Mouse (Mus musculus): Measurements from ENCODE around the gene Ric8a. TPM values are rescaled to one million over a fixed set of nuclear protein-coding genes. Genes with fewer than 3 reads are reported as not detected.
"Not testable (repeated sequence)": the region's sequence is repeated elsewhere in the genome, so short reads cannot be mapped to it uniquely, and the experiment has no call there.

Ric8a gene
- polyA plus RNA-seq, 1 experiment from 2014 or later = 64.9 TPM

DNA sequence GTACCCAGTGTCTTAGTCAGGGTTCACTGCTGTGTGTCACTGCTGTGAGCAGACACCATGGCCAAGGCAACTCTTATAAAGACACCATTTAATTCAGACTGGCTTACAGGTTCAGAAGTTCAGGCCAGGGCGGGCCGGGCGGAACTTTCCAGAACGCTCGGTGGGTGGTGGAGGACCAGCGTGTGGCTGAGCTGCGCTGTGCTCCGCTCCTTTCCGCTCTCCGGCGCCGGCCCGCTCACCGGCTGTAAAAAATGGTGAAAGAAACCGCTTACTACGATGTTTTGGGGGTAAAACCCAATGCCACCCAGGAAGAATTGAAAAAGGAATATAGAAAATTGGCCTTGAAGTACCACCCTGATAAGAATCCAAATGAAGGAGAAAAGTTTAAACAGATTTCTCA, 33.9 kb downstream of the Ric8a start:
- H3K36me3 ChIP-seq (ENCODE audit: control insufficient read depth, insufficient read depth, low read length) = peaks cover 80% of the 10 kb centered on the region
- not testable (repeated sequence) for H3K4me2 ChIP-seq (ENCODE audit: low read length); DNase-seq (ENCODE audit: low spot score); H3K9ac ChIP-seq (ENCODE audit: low read length); H3K27ac ChIP-seq (ENCODE audit: low read depth); H3K27me3 ChIP-seq (replicated peaks; ENCODE audit: control insufficient read depth, insufficient read depth, low read length); H3K9me3 ChIP-seq (ENCODE audit: control insufficient read depth, low read length); ATAC-seq (replicated peaks; ENCODE audit: low FRiP score, low TSS enrichment, low read depth); H3K4me3 ChIP-seq (ENCODE audit: low read depth, low read length); H3K4me1 ChIP-seq (replicated peaks; ENCODE audit: control insufficient read depth, insufficient read depth, low read length)
- WGBS = 96% methylated on average over 16 of the region's 16 CpGs

DNA sequence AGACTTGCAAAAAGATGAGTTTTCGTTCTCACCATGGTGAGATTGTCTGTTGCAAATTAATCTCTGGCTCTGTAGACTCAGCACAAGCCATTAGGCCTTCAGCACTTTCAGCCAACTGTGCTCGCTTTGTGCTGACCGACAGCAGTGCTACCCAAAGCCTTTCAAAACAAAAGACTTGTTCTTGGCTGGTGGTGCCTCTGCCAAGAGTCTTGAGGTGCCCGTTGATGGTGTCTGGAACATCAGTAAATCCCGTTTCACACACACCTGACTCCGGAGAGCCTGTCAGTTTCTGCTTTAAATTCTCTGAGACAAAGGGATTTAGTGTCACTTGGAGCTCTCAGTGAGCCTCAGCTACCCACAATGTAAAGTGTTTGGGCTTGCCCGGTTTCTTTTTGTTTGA, 37.3 kb downstream of the Ric8a start:
- peaks cover 81% of the 10 kb centered on the region for H3K36me3 ChIP-seq (ENCODE audit: control insufficient read depth, insufficient read depth, low read length)
- no peak for ATAC-seq (replicated peaks; ENCODE audit: low FRiP score, low TSS enrichment, low read depth)
- no peaks in the 10 kb centered on the region for H3K4me1 ChIP-seq (replicated peaks; ENCODE audit: control insufficient read depth, insufficient read depth, low read length)
- H3K9me3 ChIP-seq (ENCODE audit: control insufficient read depth, low read length) = no peaks in the 10 kb centered on the region
- H3K4me2 ChIP-seq (ENCODE audit: low read length) = no peak overlapping the region
- DNase-seq (ENCODE audit: low spot score) = no peak
- H3K27me3 ChIP-seq (replicated peaks; ENCODE audit: control insufficient read depth, insufficient read depth, low read length) = no peaks in the 10 kb centered on the region
- no peak overlapping the region for H3K9ac ChIP-seq (ENCODE audit: low read length)
- 92% methylated on average over 7 of the region's 7 CpGs for WGBS
- no peak overlapping the region for H3K4me3 ChIP-seq (ENCODE audit: low read depth, low read length)
- no peak overlapping the region for H3K27ac ChIP-seq (ENCODE audit: low read depth)

DNA sequence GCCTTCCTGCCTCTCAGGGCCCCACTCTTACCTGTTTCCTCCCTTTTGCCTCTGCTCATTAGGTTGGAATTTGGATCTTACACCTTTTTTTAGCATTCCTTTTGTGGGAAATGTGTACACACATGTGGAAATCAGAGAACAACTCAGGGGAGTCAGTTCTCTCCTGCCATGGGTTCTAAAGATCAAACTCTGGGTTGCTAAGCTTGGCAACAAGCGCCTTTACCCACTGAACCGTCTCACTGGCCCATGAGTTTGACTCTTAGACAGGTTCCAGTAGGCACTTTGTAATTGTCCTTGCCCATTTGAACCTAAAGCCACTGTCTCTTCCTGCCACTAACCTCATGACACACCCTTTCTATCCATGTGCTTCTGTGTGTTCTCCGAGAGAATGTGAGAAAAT, 37.9 kb downstream of the Ric8a start:
- 92% methylated on average over 3 of the region's 3 CpGs for WGBS
- ATAC-seq (replicated peaks; ENCODE audit: low FRiP score, low TSS enrichment, low read depth) = no peak
- no peak for DNase-seq (ENCODE audit: low spot score)
- peaks cover 81% of the 10 kb centered on the region for H3K36me3 ChIP-seq (ENCODE audit: control insufficient read depth, insufficient read depth, low read length)
- no peak overlapping the region for H3K4me2 ChIP-seq (ENCODE audit: low read length)
- H3K9me3 ChIP-seq (ENCODE audit: control insufficient read depth, low read length) = no peaks in the 10 kb centered on the region
- H3K27me3 ChIP-seq (replicated peaks; ENCODE audit: control insufficient read depth, insufficient read depth, low read length) = no peaks in the 10 kb centered on the region
- H3K4me3 ChIP-seq (ENCODE audit: low read depth, low read length) = no peak overlapping the region
- H3K4me1 ChIP-seq (replicated peaks; ENCODE audit: control insufficient read depth, insufficient read depth, low read length) = no peaks in the 10 kb centered on the region
- H3K9ac ChIP-seq (ENCODE audit: low read length) = no peak overlapping the region
- no peak overlapping the region for H3K27ac ChIP-seq (ENCODE audit: low read depth)

DNA sequence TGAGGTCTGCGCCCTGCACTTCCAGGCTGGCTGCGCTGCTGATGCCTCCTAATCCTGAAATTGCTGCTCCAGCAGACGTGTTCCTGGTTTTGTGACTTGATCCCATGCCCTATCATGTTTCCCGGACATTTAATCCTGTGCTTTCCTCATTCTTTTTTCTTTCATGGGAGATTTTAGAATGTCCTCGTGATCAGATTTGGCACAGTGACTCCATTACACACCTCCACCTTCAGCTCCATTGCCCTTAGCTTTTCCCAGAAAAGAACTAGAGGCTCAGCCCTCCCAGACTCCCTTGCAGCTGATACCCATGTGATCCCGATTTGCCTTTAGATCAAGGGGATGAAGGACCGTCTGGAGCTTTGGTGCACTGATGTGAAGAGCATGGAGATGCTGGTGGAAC, 41.1 kb downstream of the Ric8a start:
- no peaks in the 10 kb centered on the region for H3K9me3 ChIP-seq (ENCODE audit: control insufficient read depth, low read length)
- 91% methylated on average over 7 of the region's 7 CpGs for WGBS
- H3K4me1 ChIP-seq (replicated peaks; ENCODE audit: control insufficient read depth, insufficient read depth, low read length) = no peaks in the 10 kb centered on the region

DNA sequence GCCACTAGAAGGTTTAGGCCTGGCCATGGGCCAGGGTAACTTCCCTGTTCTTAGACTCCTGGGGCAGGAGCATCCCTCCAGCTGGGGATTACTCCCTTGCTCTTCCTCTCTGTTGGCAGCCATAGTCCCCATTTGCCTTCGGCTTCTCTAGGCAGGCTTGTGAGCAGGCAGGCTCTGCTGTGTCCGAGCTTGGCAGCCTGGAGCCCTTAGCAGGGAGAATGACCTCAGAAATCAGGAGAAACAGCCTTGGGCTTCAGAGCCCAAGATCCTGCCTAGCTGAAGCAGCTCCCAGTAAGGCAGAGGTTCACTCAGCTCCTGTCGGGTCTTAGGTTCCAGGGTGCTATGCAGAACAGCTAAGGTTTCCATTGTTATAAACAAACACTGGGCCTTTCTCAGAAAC, 42.4 kb downstream of the Ric8a start:
- H3K4me1 ChIP-seq (replicated peaks; ENCODE audit: control insufficient read depth, insufficient read depth, low read length) = no peaks in the 10 kb centered on the region
- H3K9ac ChIP-seq (ENCODE audit: low read length) = no peak overlapping the region
- 72% methylated on average over 3 of the region's 3 CpGs for WGBS
- H3K27ac ChIP-seq (ENCODE audit: low read depth) = no peak overlapping the region
- DNase-seq (ENCODE audit: low spot score) = no peak
- no peaks in the 10 kb centered on the region for H3K9me3 ChIP-seq (ENCODE audit: control insufficient read depth, low read length)
- peaks cover 51% of the 10 kb centered on the region for H3K36me3 ChIP-seq (ENCODE audit: control insufficient read depth, insufficient read depth, low read length)
- no peaks in the 10 kb centered on the region for H3K27me3 ChIP-seq (replicated peaks; ENCODE audit: control insufficient read depth, insufficient read depth, low read length)
- no peak for ATAC-seq (replicated peaks; ENCODE audit: low FRiP score, low TSS enrichment, low read depth)
- H3K4me3 ChIP-seq (ENCODE audit: low read depth, low read length) = no peak overlapping the region
- H3K4me2 ChIP-seq (ENCODE audit: low read length) = no peak overlapping the region

More for the DNA sequence above, 41.1 kb downstream of the Ric8a start:
- Histone ChIP-seq H3K4me2 (ENCODE audit: low read length) (no peak overlapping the region), H3K27ac (ENCODE audit: low read depth) (no peak overlapping the region), H3K36me3 (ENCODE audit: control insufficient read depth, insufficient read depth, low read length) (peaks cover 62% of the 10 kb centered on the region), H3K4me3 (ENCODE audit: low read depth, low read length) (no peak overlapping the region), H3K9ac (ENCODE audit: low read length) (no peak overlapping the region), H3K27me3 (replicated peaks; ENCODE audit: control insufficient read depth, insufficient read depth, low read length) (no peaks in the 10 kb centered on the region)
- ATAC-seq (replicated peaks; ENCODE audit: low FRiP score, low TSS enrichment, low read depth) (no peak), DNase-seq (ENCODE audit: low spot score) (no peak)

DNA sequence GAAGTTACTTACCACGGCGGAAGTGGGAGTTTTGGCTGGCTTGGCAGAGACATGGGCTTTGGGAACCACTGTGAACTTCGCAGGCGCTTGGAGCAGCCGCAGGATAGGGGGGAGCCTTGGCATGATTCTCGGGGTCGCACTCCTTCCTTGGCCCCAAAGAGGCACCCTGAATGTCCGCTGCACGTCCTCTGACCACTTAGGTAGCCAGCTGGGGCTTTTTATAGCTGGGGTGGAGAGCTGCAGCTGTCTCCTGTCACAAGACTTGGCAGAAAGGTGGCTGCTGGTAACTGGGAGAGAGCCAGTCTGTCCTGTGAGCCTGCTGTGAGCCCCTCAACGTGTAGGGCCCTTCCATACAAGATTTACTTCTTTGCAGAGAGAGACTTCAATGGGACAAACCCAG, 43.5 kb downstream of the Ric8a start, which contains the start of gene Cox8b:
Gene Cox8b, minus strand, starts transcription at position 227 of the 400 bp plus-strand sequence.
- DNase-seq (ENCODE audit: low spot score) (no peak), ATAC-seq (replicated peaks; ENCODE audit: low FRiP score, low TSS enrichment, low read depth) (no peak)
- no peak within 1 kb of the TSS for H3K4me2 ChIP-seq (ENCODE audit: low read length)
- no peaks in the 10 kb centered on the region for H3K27me3 ChIP-seq (replicated peaks; ENCODE audit: control insufficient read depth, insufficient read depth, low read length)
- H3K9me3 ChIP-seq (ENCODE audit: control insufficient read depth, low read length) = no peaks in the 10 kb centered on the region
- no peak within 1 kb of the TSS for H3K9ac ChIP-seq (ENCODE audit: low read length)
- WGBS = 63% methylated on average over 10 of the region's 10 CpGs
- H3K36me3 ChIP-seq (ENCODE audit: control insufficient read depth, insufficient read depth, low read length) = peaks cover 41% of the 10 kb centered on the region
- no peak within 1 kb of the TSS for H3K4me3 ChIP-seq (ENCODE audit: low read depth, low read length)
- no peak within 1 kb of the TSS for H3K27ac ChIP-seq (ENCODE audit: low read depth)
- no peaks in the 10 kb centered on the region for H3K4me1 ChIP-seq (replicated peaks; ENCODE audit: control insufficient read depth, insufficient read depth, low read length)

DNA sequence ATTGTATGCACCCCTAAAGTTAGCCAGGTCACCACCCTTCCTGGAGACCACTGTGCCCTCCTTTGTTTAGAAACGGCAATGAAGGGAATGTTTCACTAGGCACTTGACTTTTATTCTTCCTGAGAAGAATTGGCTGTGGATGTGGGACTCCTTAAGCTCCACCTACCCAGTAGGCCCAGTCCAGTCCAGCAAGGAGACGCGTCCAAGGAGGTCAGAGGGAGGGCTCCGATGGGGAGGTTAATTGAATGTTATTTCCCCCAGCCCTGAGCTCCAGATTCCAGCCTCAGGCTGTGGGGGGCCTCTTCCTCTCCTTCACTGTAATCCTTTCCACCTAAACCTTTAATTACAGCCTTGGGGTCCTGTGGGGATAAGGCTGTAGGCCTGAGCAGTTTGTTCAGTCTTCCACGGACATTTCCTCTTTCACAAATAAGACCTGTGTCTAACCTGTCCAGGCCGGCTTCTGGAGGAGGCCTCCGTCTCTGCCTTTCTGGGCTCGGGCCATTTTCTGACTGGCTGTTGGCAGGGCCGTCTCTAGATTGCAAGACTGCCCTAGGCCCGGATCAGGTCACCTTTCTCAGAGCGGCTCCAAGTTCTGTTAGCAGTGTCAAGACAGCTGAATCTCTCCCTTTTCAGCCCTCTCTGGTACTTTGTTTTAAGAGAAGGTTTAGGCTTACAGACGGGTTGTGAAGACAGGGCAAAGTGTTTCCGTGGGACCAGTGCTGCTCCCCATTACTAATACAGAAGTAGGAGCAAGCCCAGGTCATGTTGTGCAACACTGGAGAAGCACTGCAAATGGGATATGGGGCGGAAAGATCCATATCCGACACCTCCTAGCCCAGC, 45.5 kb downstream of the Ric8a start:
- ATAC-seq (replicated peaks; ENCODE audit: low FRiP score, low TSS enrichment, low read depth) (no peak), DNase-seq (ENCODE audit: low spot score) (no peak)
- WGBS = 79% methylated on average over 15 of the region's 15 CpGs
- peaks cover 22% of the 10 kb centered on the region for H3K36me3 ChIP-seq (ENCODE audit: control insufficient read depth, insufficient read depth, low read length)
- no peaks in the 10 kb centered on the region for H3K9me3 ChIP-seq (ENCODE audit: control insufficient read depth, low read length)
- H3K9ac ChIP-seq (ENCODE audit: low read length) = no peak overlapping the region
- H3K4me2 ChIP-seq (ENCODE audit: low read length) = no peak overlapping the region
- H3K4me3 ChIP-seq (ENCODE audit: low read depth, low read length) = no peak overlapping the region
- H3K27me3 ChIP-seq (replicated peaks; ENCODE audit: control insufficient read depth, insufficient read depth, low read length) = no peaks in the 10 kb centered on the region
- no peaks in the 10 kb centered on the region for H3K4me1 ChIP-seq (replicated peaks; ENCODE audit: control insufficient read depth, insufficient read depth, low read length)
- H3K27ac ChIP-seq (ENCODE audit: low read depth) = no peak overlapping the region

DNA sequence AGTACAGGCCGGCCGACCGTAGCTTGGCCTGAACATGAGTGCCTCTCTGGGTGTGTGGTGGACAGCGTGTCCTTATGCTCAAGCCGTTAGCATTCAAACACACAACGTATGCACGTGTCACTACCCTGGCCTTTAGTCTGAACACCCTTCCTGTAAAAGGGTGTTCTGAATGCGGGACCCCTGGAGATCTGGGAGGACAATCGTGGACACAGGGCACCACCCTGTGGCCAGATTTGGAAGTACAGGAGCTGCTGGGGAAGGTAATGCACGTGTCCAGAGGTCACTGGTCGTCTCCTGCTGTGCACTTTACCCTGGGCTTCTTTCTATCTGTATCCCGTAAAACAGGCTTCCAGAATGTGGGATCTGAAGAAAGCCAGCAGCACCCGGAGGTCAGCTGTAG, 46.5 kb downstream of the Ric8a start:
- H3K27me3 ChIP-seq (replicated peaks; ENCODE audit: control insufficient read depth, insufficient read depth, low read length) = no peaks in the 10 kb centered on the region
- H3K9me3 ChIP-seq (ENCODE audit: control insufficient read depth, low read length) = no peaks in the 10 kb centered on the region
- DNase-seq (ENCODE audit: low spot score) (peak; percentile 95), ATAC-seq (replicated peaks; ENCODE audit: low FRiP score, low TSS enrichment, low read depth) (peak; percentile 45; the same call in 1 of the 2 replicates)
- no peaks in the 10 kb centered on the region for H3K4me1 ChIP-seq (replicated peaks; ENCODE audit: control insufficient read depth, insufficient read depth, low read length)
- H3K36me3 ChIP-seq (ENCODE audit: control insufficient read depth, insufficient read depth, low read length) = peaks cover 13% of the 10 kb centered on the region
- no peak overlapping the region for H3K4me2 ChIP-seq (ENCODE audit: low read length)
- no peak overlapping the region for H3K9ac ChIP-seq (ENCODE audit: low read length)
- WGBS = 26% methylated on average over 13 of the region's 13 CpGs
- no peak overlapping the region for H3K4me3 ChIP-seq (ENCODE audit: low read depth, low read length)
- no peak overlapping the region for H3K27ac ChIP-seq (ENCODE audit: low read depth)

DNA sequence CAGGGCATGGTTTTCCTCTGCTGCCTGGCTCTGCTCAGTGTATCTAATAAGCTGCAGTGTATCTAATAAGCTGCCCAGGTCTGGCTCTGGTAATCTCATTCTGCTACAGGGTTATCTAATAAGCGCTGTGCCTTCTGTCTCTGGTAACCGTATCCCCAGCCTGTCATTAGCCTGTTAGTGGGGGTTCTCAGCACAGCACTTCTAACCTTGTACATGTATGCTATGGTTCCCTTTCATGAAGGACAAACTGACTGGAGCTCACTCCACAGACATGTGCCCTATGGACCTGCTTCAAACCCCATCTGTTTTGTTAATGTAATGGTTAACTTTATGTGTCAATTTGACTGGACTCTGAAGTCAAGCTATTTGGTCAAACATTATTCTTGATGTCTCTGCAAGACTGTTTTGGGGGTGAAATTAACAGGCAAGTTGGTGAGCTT, 48.9 kb downstream of the Ric8a start:
- Histone ChIP-seq H3K9me3 (ENCODE audit: control insufficient read depth, low read length) (no peaks in the 10 kb centered on the region), H3K4me2 (ENCODE audit: low read length) (no peak overlapping the region), H3K36me3 (ENCODE audit: control insufficient read depth, insufficient read depth, low read length) (no peaks in the 10 kb centered on the region), H3K27ac (ENCODE audit: low read depth) (no peak overlapping the region), H3K4me3 (ENCODE audit: low read depth, low read length) (no peak overlapping the region), H3K4me1 (replicated peaks; ENCODE audit: control insufficient read depth, insufficient read depth, low read length) (no peaks in the 10 kb centered on the region), H3K27me3 (replicated peaks; ENCODE audit: control insufficient read depth, insufficient read depth, low read length) (no peaks in the 10 kb centered on the region), H3K9ac (ENCODE audit: low read length) (no peak overlapping the region)
- DNase-seq (ENCODE audit: low spot score) (no peak), ATAC-seq (replicated peaks; ENCODE audit: low FRiP score, low TSS enrichment, low read depth) (no peak)
- WGBS = 76% methylated on average over 2 of the region's 2 CpGs

All from intestine, embryonic 14.5 days (tissue).